Mouse (Mus musculus) lung, postnatal 10 days (tissue): ENCODE results near the gene Neurl2.
"Not testable (repeated sequence)": the region's sequence is repeated elsewhere in the genome, so short reads cannot be mapped to it uniquely, and the experiment has no call there.

Experiments
- DNase-seq: peaks from one replicate; pipeline ENCODE4 v3.0.0; 2021

Neurl2 gene

GRCm38 (mm10) chr2:164857842-164858553, 24.7 kb upstream of the Neurl2 start:
- no peak for DNase-seq

GRCm38 (mm10) chr2:164857101-164857821, 24.0 kb upstream of the Neurl2 start, which contains the start of gene Pltp:
Gene Pltp, minus strand, starts transcription at chr2:164857711.
- DNase-seq = peak; percentile 88

GRCm38 (mm10) chr2:164856309-164857100, 23.2 kb upstream of the Neurl2 start:
- DNase-seq = peak; percentile 40

- not testable (repeated sequence) for DNase-seq
These were observed 22.3 kb upstream of the Neurl2 start for GRCm38 (mm10) chr2:164855572-164855971.

- no peak for DNase-seq
These were observed 16.8 kb upstream of the Neurl2 start for GRCm38 (mm10) chr2:164850061-164850460.

- no peak for DNase-seq
These were observed 12.5 kb upstream of the Neurl2 start for GRCm38 (mm10) chr2:164845782-164846181.

GRCm38 (mm10) chr2:164835164-164835563, 1.9 kb upstream of the Neurl2 start:
- DNase-seq = no peak

- DNase-seq = peak; percentile 47
These were observed 1.3 kb upstream of the Neurl2 start for GRCm38 (mm10) chr2:164834531-164834930.

- DNase-seq = peak; percentile 90
These were observed 431 bp downstream of the Neurl2 start, which contains the start of gene Ctsa for GRCm38 (mm10) chr2:164832748-164833301. Gene Ctsa, plus strand, starts transcription at chr2:164832873.

GRCm38 (mm10) chr2:164832032-164832747, 1.1 kb downstream of the Neurl2 start:
- no peak for DNase-seq

GRCm38 (mm10) chr2:164831029-164831428, 2.2 kb downstream of the Neurl2 start:
- no peak for DNase-seq

GRCm38 (mm10) chr2:164829090-164829489, 4.2 kb downstream of the Neurl2 start:
- no peak for DNase-seq

- no peak for DNase-seq
These were observed 4.8 kb downstream of the Neurl2 start, which contains the start of gene Spata25 for GRCm38 (mm10) chr2:164828437-164828836. Gene Spata25, minus strand, starts transcription at chr2:164828537.

- DNase-seq = no peak
These were observed 6.0 kb downstream of the Neurl2 start for GRCm38 (mm10) chr2:164827146-164827850.

GRCm38 (mm10) chr2:164825521-164825920, 7.7 kb downstream of the Neurl2 start:
- DNase-seq = no peak

- DNase-seq = no peak
These were observed 9.3 kb downstream of the Neurl2 start for GRCm38 (mm10) chr2:164823969-164824368.

GRCm38 (mm10) chr2:164823181-164823585, 10.1 kb downstream of the Neurl2 start:
- DNase-seq = no peak

- peak; percentile 100 for DNase-seq
These were observed 10.6 kb downstream of the Neurl2 start, which contains the start of gene Zswim1 for GRCm38 (mm10) chr2:164822636-164823165. Gene Zswim1, plus strand, starts transcription at chr2:164822686.

GRCm38 (mm10) chr2:164821060-164821459, 12.2 kb downstream of the Neurl2 start:
- no peak for DNase-seq

GRCm38 (mm10) chr2:164817703-164818102, 15.6 kb downstream of the Neurl2 start:
- DNase-seq = peak; percentile 58

- no peak for DNase-seq
These were observed 16.1 kb downstream of the Neurl2 start for GRCm38 (mm10) chr2:164817206-164817605.
